Mouse (Mus musculus) Patski (cell line): ENCODE data around the gene Ilf2. TPM values are rescaled to one million over a fixed set of nuclear protein-coding genes. Genes with fewer than 3 reads are reported as not detected.

ENCODE experiments used
- ATAC-seq: fragments of 100-300 bp; one replicate; pipeline ENCODE4 v1.8.0; 2021
- CTCF ChIA-PET: fragments of 350-600 bp; sonication (Branson Sonifier 250); formaldehyde crosslinking; loops from one replicate; lab custom pipeline; 2022; ENCODE audit warnings: inconsistent platforms; lab: Charles Lee
- POLR2A ChIA-PET: fragments of 350-600 bp; sonication (Branson Sonifier 250); formaldehyde crosslinking; loops from one replicate; lab custom pipeline; 2022; ENCODE audit warnings: antibody characterized with exemption, inconsistent platforms; lab: Charles Lee
- DNase-seq: peaks from one replicate; pipeline ENCODE4 v3.0.0-alpha.2; 2011; ENCODE audit warnings: low read depth, low spot score
- H3K27me3 ChIP-seq: fragments of 371-371 bp; one replicate; pipeline ENCODE4 v1.5.1; 2021
- CTCF ChIP-seq: fragments of 100-300 bp; IDR thresholded peaks from one replicate; pipeline ENCODE4 v1.5.1; 2021
- in situ Hi-C: fragments of 300-500 bp; cut with MboI; formaldehyde crosslinking; loops from 3 replicates; pipeline ENCODE4 v1.11.1; 2018; ENCODE audit warnings: low pct_unique_long_range_greater_than_20kb, mixed read lengths
- polyA plus RNA-seq: library from polyadenylated mRNA; unstranded; gene quantifications from one replicate; pipeline ENCODE4 v1.2.3, GENCODE M21; 2021

The Ilf2 gene
- polyA plus RNA-seq, 1 experiment from 2014 or later: 129 TPM

- ChIA-PET CTCF (interaction anchor here (1.3 to 1.4 kb wide), 2 partner anchors 12 to 52 kb away, joined by 3 read pairs; no protein-coding TSS in a partner anchor), POLR2A (no interaction called here)
- ATAC-seq: no peak
- no peak for TF ChIP-seq CTCF
- no peaks in the 10 kb centered on the region for H3K27me3 ChIP-seq
- in situ Hi-C loops: no loop called here
- DNase-seq: no peak
Observed at GRCm38 (mm10) chr3:90531713-90532112, 55.8 kb downstream of the Ilf2 start.

GRCm38 (mm10) chr3:90535446-90535845 lies 59.5 kb downstream of the Ilf2 start:
- CTCF ChIA-PET: interaction anchor here (0.9 to 4.6 kb wide), 4 partner anchors 10 to 80 kb away, joined by 3 to 38 read pairs (median 10); partner anchors contain the start of gene S100a14
- TF ChIP-seq CTCF: no peak
- DNase-seq (no peak), ATAC-seq (no peak)
- POLR2A ChIA-PET: no interaction called here
- H3K27me3 ChIP-seq: no peaks in the 10 kb centered on the region
- in situ Hi-C loops: no loop called here

DNA sequence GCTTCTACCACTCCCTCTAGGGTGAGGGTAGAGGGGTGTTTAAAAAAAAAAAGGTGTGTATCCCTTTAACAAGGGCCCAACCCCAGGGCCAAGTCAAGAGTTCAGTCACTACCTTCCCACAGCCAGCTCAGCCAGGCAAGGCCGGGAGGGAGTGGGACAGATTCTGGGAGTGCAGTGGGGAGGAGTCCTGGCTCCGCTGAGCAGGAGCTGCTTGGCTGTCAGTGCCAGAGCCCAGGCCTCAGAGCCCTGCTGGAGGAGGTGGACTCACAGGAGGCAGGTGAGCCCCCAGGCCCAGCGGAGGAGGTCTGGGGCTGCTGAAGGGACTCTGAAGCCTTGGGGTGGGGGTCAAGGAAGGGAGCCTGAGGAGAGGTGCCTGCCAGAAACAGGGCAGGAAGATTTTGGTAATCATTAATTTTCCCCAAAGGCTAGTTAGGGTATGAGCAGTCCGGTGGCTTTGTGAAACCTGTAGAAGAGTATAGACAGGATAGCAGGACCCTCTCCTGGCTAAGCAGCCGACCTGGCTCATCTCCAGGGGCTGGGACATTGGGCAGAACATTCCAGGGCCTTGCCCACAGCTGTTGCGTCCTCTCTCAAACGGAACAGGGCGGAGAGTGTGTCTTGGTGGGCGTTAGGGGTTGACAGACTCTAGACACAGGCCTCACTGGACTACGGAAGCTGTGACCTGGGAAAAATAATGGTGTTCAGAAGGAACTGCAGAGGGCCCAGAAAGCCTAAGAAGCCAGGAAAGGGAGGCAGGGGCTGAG lies 61.4 kb downstream of the Ilf2 start, which contains the start of gene S100a16:
Gene S100a16 (plus strand): TSS at position 114 of the 764 bp plus-strand sequence.
- ChIA-PET CTCF (interaction anchor here (1.0 to 4.6 kb wide), 11 partner anchors 9 to 78 kb away, joined by 3 to 38 read pairs (median 4); partner anchors contain the start of gene S100a14), POLR2A (interaction anchor here (0.7 to 1.5 kb wide), 9 partner anchors 10 to 78 kb away, joined by 3 to 4 read pairs (median 3); partner anchors contain the start of gene S100a14)
- no peak for TF ChIP-seq CTCF
- H3K27me3 ChIP-seq: no peaks in the 10 kb centered on the region
- DNase-seq: peak; percentile 67
- ATAC-seq: peak; percentile 97
- in situ Hi-C loops: no loop called here

- ATAC-seq (no peak), DNase-seq (no peak)
- TF ChIP-seq CTCF: no peak
- in situ Hi-C loops: no loop called here
- POLR2A ChIA-PET: interaction anchor here (1.1 to 1.5 kb wide), 5 partner anchors 13 to 76 kb away, joined by 3 to 4 read pairs (median 3); no protein-coding TSS in a partner anchor
- H3K27me3 ChIP-seq: no peaks in the 10 kb centered on the region
- CTCF ChIA-PET: interaction anchor here (1.0 to 4.6 kb wide), 7 partner anchors 8 to 78 kb away, joined by 3 to 38 read pairs (median 4); partner anchors contain the start of gene S100a14
Observed at GRCm38 (mm10) chr3:90537905-90538296, 62.0 kb downstream of the Ilf2 start.

Other genes with a start within 250 kb of the Ilf2 start
- 108 TPM for gene Jtb, start 244.5 kb upstream of the Ilf2 start, polyA plus RNA-seq
- gene Creb3l4, start 232.6 kb upstream of the Ilf2 start, polyA plus RNA-seq: 1.1 TPM
- gene Slc39a1, start 228.0 kb upstream of the Ilf2 start, polyA plus RNA-seq: 243 TPM
- gene Crtc2, start 222.0 kb upstream of the Ilf2 start, polyA plus RNA-seq: 77.0 TPM
- 14.1 TPM for gene Dennd4b, start 210.9 kb upstream of the Ilf2 start, polyA plus RNA-seq
- 40.8 TPM for gene Gatad2b, start 182.9 kb upstream of the Ilf2 start, polyA plus RNA-seq
- gene Slc27a3, start 86.2 kb upstream of the Ilf2 start, polyA plus RNA-seq: 2.9 TPM
- gene Ints3, start 42.5 kb upstream of the Ilf2 start, polyA plus RNA-seq: 77.8 TPM
- gene Npr1, start 10.3 kb upstream of the Ilf2 start, polyA plus RNA-seq: 5.3 TPM
- gene Snapin, start 14.9 kb downstream of the Ilf2 start, polyA plus RNA-seq: 104 TPM
- gene Chtop, start 33.4 kb downstream of the Ilf2 start, polyA plus RNA-seq: 145 TPM
- 190 TPM for gene S100a1, start 38.3 kb downstream of the Ilf2 start, polyA plus RNA-seq
- gene S100a13, start 38.3 kb downstream of the Ilf2 start, polyA plus RNA-seq: 54.3 TPM
- gene S100a14, start 50.7 kb downstream of the Ilf2 start, polyA plus RNA-seq: 0.19 TPM
- 164 TPM for gene S100a16, start 61.1 kb downstream of the Ilf2 start, polyA plus RNA-seq
- gene S100a3, start 84.5 kb downstream of the Ilf2 start, polyA plus RNA-seq: 7.0 TPM
- not detected for gene S100a2, start 114.1 kb downstream of the Ilf2 start, polyA plus RNA-seq
- not detected for gene Gm42674, start 125.8 kb downstream of the Ilf2 start, polyA plus RNA-seq
- gene S100a4, start 127.6 kb downstream of the Ilf2 start, polyA plus RNA-seq: 44.0 TPM
- gene S100a5, start 132.4 kb downstream of the Ilf2 start, polyA plus RNA-seq: not detected
- 10,815 TPM for gene S100a6, start 136.8 kb downstream of the Ilf2 start, polyA plus RNA-seq
- 4.9 TPM for gene S100a7a, start 177.9 kb downstream of the Ilf2 start, polyA plus RNA-seq
- gene S100a8, start 192.9 kb downstream of the Ilf2 start, polyA plus RNA-seq: not detected
- gene S100a9, start 219.6 kb downstream of the Ilf2 start, polyA plus RNA-seq: not detected